Mouse (Mus musculus): ENCODE data around the gene Chchd1. TPM values are rescaled to one million over a fixed set of nuclear protein-coding genes. Genes with fewer than 3 reads are reported as not detected.
A peak's percentile ranks its signal among the peaks of the same experiment; 100 is the strongest.

Gene Chchd1
- polyA plus RNA-seq, 1 experiment from 2014 or later, result 188 TPM

DNA sequence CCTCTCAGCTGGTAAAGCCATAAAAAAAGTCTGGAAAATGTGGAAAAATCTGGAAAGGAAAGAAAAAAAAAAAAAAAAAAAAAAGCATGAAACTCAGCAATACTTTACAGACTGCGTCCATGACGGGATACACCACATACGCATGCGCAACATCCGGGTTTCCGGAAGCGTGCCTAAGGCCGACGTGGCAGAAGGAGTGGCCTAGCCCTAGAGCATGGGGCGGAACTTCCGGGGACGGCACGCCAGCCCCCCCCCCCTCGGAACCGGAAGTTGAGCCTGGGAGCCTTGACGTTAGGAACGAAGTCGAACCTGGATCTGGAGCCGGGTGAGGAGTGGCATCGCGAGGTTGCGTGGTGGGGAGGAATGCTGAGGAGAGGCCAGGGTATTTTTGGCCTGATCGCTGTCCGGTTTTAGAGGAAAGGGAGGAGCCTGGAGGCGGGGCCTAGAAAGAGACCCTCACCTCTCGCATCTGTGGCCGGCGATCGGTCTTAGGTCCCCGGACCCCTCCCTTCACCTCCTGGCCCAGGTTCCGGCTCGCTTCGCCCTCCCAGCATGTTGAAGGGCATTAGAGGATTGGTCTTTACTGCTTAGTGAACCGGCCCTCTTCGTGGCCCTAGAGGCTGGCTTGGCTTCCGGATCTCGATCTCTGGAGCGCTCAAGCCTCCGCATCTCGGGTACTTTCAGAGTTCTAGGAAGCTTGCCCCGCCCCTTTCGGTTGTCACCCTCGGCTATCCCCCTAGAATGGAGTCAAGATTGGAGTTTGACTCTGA, 28.6 kb upstream of the Chchd1 start, which contains the start of gene Sec24c:
TSS of gene Sec24c (plus strand) at position 245 of the 770 bp plus-strand sequence.
- H3K36me3 ChIP-seq (ENCODE audit: control insufficient read depth, insufficient read depth, low read length), result peaks cover 31% of the 10 kb centered on the region
- H3K27ac ChIP-seq (replicated peaks; ENCODE audit: low read depth, low read length), result peak within 1 kb of the TSS; percentile 82
- H3K27me3 ChIP-seq (ENCODE audit: control insufficient read depth, insufficient read depth, low read length), result no peaks in the 10 kb centered on the region
- ATAC-seq (ENCODE audit: low FRiP score, low TSS enrichment), result peak; percentile 98
- under 1% methylated on average over 43 of the region's 43 CpGs for WGBS
- H3K4me2 ChIP-seq (ENCODE audit: low read length), result peak within 1 kb of the TSS; percentile 76
- no peaks in the 10 kb centered on the region for H3K9me3 ChIP-seq (ENCODE audit: control insufficient read depth, low read length)
- peaks cover 16% of the 10 kb centered on the region for H3K4me1 ChIP-seq (ENCODE audit: control insufficient read depth, insufficient read depth, low read length)
- peak within 1 kb of the TSS; percentile 89 for H3K4me3 ChIP-seq (replicated peaks; ENCODE audit: low read depth, low read length)
- peak; percentile 100 for DNase-seq
- peak within 1 kb of the TSS; percentile 74 for H3K9ac ChIP-seq (replicated peaks; ENCODE audit: low read length)

DNA sequence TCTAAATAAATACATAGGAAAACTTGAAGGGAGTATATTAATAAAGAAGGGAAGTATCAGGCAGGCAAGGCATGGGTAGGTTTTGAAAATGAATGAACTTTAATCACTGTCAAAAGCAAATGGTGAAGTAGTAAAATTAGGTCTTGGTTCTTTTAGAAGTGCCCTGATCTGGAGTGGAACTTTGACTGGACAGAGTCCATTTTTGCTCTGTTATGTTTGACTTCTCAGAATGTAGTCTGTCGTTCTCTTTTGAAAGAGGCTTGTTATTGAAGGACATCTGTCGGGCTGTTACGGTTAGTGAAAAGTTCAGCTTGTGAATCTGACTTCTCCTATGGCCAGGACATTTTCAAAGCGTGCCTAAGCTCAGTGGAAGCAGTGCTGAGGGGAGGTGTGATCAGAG, 24.9 kb upstream of the Chchd1 start:
- Histone ChIP-seq H3K4me3 (replicated peaks; ENCODE audit: low read depth, low read length) (no peak overlapping the region), H3K9ac (replicated peaks; ENCODE audit: low read length) (no peak overlapping the region)
- no peak for ATAC-seq (ENCODE audit: low FRiP score, low TSS enrichment)

DNA sequence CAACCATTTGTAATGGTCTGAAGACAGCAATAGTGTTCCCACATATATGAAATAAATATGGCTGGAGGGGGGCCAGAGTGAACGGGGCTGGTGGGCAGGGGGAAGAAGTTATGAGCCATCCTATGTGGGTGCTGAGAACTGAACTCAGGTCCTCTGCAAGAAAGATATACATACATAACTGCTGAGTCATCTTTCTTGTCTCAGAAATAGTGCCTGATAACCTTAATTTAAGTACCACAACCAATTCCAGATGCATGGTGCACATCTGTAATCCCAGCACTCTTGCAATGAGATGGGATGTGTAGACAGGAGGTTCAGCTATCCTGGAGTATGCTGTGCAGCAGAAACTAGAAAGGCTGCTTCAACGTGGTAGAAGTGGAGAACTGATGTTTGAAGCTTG, 21.1 kb upstream of the Chchd1 start:
- no peak overlapping the region for H3K27ac ChIP-seq (replicated peaks; ENCODE audit: low read depth, low read length)
- no peaks in the 10 kb centered on the region for H3K27me3 ChIP-seq (ENCODE audit: control insufficient read depth, insufficient read depth, low read length)
- H3K4me3 ChIP-seq (replicated peaks; ENCODE audit: low read depth, low read length), result no peak overlapping the region
- WGBS, result 89% methylated on average over 2 of the region's 2 CpGs
- ATAC-seq (ENCODE audit: low FRiP score, low TSS enrichment) (no peak), DNase-seq (no peak)
- no peak overlapping the region for H3K9ac ChIP-seq (replicated peaks; ENCODE audit: low read length)
- H3K36me3 ChIP-seq (ENCODE audit: control insufficient read depth, insufficient read depth, low read length), result peaks cover 96% of the 10 kb centered on the region
- no peaks in the 10 kb centered on the region for H3K4me1 ChIP-seq (ENCODE audit: control insufficient read depth, insufficient read depth, low read length)
- H3K4me2 ChIP-seq (ENCODE audit: low read length), result no peak overlapping the region
- no peaks in the 10 kb centered on the region for H3K9me3 ChIP-seq (ENCODE audit: control insufficient read depth, low read length)

More for the DNA sequence above, 24.9 kb upstream of the Chchd1 start:
- no peak overlapping the region for H3K27ac ChIP-seq (replicated peaks; ENCODE audit: low read depth, low read length)
- H3K4me1 ChIP-seq (ENCODE audit: control insufficient read depth, insufficient read depth, low read length), result peaks cover 16% of the 10 kb centered on the region
- 91% methylated on average over 4 of the region's 4 CpGs for WGBS
- no peaks in the 10 kb centered on the region for H3K9me3 ChIP-seq (ENCODE audit: control insufficient read depth, low read length)
- H3K4me2 ChIP-seq (ENCODE audit: low read length), result no peak overlapping the region
- H3K27me3 ChIP-seq (ENCODE audit: control insufficient read depth, insufficient read depth, low read length), result no peaks in the 10 kb centered on the region
- H3K36me3 ChIP-seq (ENCODE audit: control insufficient read depth, insufficient read depth, low read length), result peaks cover 67% of the 10 kb centered on the region
- DNase-seq, result no peak

DNA sequence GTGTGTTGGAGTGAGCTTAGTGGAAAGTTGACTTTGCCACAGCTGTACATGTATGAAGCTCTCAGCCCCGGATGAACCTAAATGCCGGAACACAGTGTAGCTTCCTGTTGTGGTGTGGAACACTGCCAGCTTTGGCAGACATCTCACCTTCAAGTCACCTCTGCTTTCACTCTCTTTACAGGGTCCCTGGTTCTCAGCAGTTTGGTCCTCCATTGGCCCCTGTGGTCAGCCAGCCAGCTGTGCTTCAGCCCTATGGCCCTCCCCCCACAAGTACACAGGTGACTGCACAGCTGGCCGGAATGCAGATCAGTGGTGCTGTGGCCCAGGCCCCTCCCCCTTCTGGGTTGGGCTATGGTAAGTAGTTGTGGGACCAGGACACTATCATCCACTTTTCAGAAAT, 20.3 kb upstream of the Chchd1 start:
- 81% methylated on average over 3 of the region's 3 CpGs for WGBS
- Histone ChIP-seq H3K9ac (replicated peaks; ENCODE audit: low read length) (no peak overlapping the region), H3K4me2 (ENCODE audit: low read length) (no peak overlapping the region), H3K4me3 (replicated peaks; ENCODE audit: low read depth, low read length) (no peak overlapping the region), H3K4me1 (ENCODE audit: control insufficient read depth, insufficient read depth, low read length) (no peaks in the 10 kb centered on the region), H3K27ac (replicated peaks; ENCODE audit: low read depth, low read length) (no peak overlapping the region), H3K9me3 (ENCODE audit: control insufficient read depth, low read length) (no peaks in the 10 kb centered on the region), H3K36me3 (ENCODE audit: control insufficient read depth, insufficient read depth, low read length) (peaks cover 99% of the 10 kb centered on the region), H3K27me3 (ENCODE audit: control insufficient read depth, insufficient read depth, low read length) (no peaks in the 10 kb centered on the region)
- no peak for DNase-seq
- ATAC-seq (ENCODE audit: low FRiP score, low TSS enrichment), result no peak

DNA sequence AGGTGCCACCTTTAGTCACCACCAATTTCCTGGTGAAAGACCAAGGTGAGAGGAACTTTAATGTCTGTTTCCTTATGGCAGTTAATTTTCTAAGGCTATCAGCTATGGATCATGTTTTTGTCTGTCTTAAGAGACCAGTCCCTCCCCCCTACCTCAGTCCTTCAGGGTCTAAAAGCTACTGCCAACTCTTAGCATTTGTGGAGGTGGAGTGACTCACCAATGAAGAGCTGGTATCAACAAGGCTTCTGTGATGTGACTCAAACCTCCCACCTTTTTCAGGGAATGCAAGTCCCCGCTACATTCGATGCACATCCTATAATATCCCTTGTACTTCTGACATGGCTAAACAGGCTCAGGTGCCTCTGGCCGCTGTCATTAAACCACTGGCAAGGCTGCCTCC, 16.2 kb upstream of the Chchd1 start:
- DNase-seq, result no peak
- WGBS, result 93% methylated on average over 3 of the region's 3 CpGs

DNA sequence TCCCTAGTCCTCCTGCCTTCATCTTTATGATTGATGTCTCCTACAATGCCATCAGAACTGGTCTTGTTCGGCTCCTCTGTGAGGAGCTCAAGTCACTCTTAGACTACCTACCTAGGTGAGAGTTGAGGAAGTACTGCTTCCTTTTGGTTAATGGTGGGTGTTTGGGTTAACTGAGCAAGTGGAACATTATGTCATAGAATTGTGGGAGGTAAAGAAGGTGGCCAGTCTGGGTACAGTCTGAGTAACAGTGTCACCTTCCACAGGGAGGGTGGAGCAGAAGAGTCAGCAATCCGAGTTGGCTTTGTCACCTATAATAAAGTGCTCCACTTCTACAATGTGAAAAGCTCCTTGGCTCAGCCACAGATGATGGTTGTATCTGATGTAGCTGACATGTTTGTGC, 13.8 kb upstream of the Chchd1 start:
- DNase-seq, result no peak
- no peaks in the 10 kb centered on the region for H3K4me1 ChIP-seq (ENCODE audit: control insufficient read depth, insufficient read depth, low read length)
- no peak overlapping the region for H3K4me3 ChIP-seq (replicated peaks; ENCODE audit: low read depth, low read length)
- H3K27me3 ChIP-seq (ENCODE audit: control insufficient read depth, insufficient read depth, low read length), result no peaks in the 10 kb centered on the region
- no peaks in the 10 kb centered on the region for H3K9me3 ChIP-seq (ENCODE audit: control insufficient read depth, low read length)
- no peak for ATAC-seq (ENCODE audit: low FRiP score, low TSS enrichment)
- no peak overlapping the region for H3K27ac ChIP-seq (replicated peaks; ENCODE audit: low read depth, low read length)
- no peak overlapping the region for H3K4me2 ChIP-seq (ENCODE audit: low read length)
- H3K9ac ChIP-seq (replicated peaks; ENCODE audit: low read length), result no peak overlapping the region
- WGBS, result 96% methylated on average over 2 of the region's 2 CpGs
- H3K36me3 ChIP-seq (ENCODE audit: control insufficient read depth, insufficient read depth, low read length), result peaks cover 99% of the 10 kb centered on the region

More for the DNA sequence above, 16.2 kb upstream of the Chchd1 start:
- no peak for ATAC-seq (ENCODE audit: low FRiP score, low TSS enrichment)
- Histone ChIP-seq H3K27me3 (ENCODE audit: control insufficient read depth, insufficient read depth, low read length) (no peaks in the 10 kb centered on the region), H3K9ac (replicated peaks; ENCODE audit: low read length) (no peak overlapping the region), H3K9me3 (ENCODE audit: control insufficient read depth, low read length) (no peaks in the 10 kb centered on the region), H3K27ac (replicated peaks; ENCODE audit: low read depth, low read length) (no peak overlapping the region), H3K36me3 (ENCODE audit: control insufficient read depth, insufficient read depth, low read length) (peaks cover 99% of the 10 kb centered on the region), H3K4me3 (replicated peaks; ENCODE audit: low read depth, low read length) (no peak overlapping the region), H3K4me2 (ENCODE audit: low read length) (no peak overlapping the region), H3K4me1 (ENCODE audit: control insufficient read depth, insufficient read depth, low read length) (no peaks in the 10 kb centered on the region)

DNA sequence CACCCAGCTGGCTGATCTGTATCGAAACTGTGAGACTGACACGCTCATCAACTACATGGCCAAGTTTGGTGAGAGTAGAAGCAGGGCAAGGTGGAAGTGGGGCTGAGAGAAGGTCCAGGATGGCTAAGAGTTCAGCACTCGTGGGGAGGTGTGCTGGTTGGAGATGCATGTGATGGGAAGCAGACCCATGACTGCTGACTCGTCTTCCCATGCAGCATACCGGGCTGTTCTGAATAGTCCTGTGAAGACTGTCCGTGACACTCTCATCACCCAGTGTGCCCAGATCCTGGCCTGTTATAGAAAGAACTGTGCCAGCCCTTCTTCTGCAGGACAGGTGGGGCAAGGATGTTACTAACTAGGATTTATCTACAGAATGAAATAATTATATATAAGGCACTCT, 11.0 kb upstream of the Chchd1 start:
- H3K4me2 ChIP-seq (ENCODE audit: low read length), result no peak overlapping the region
- DNase-seq, result no peak
- no peaks in the 10 kb centered on the region for H3K27me3 ChIP-seq (ENCODE audit: control insufficient read depth, insufficient read depth, low read length)
- H3K36me3 ChIP-seq (ENCODE audit: control insufficient read depth, insufficient read depth, low read length), result peaks cover 76% of the 10 kb centered on the region
- H3K9ac ChIP-seq (replicated peaks; ENCODE audit: low read length), result no peak overlapping the region
- no peak overlapping the region for H3K27ac ChIP-seq (replicated peaks; ENCODE audit: low read depth, low read length)
- H3K4me3 ChIP-seq (replicated peaks; ENCODE audit: low read depth, low read length), result no peak overlapping the region
- no peak for ATAC-seq (ENCODE audit: low FRiP score, low TSS enrichment)
- no peaks in the 10 kb centered on the region for H3K9me3 ChIP-seq (ENCODE audit: control insufficient read depth, low read length)
- peaks cover 15% of the 10 kb centered on the region for H3K4me1 ChIP-seq (ENCODE audit: control insufficient read depth, insufficient read depth, low read length)
- 97% methylated on average over 6 of the region's 6 CpGs for WGBS

DNA sequence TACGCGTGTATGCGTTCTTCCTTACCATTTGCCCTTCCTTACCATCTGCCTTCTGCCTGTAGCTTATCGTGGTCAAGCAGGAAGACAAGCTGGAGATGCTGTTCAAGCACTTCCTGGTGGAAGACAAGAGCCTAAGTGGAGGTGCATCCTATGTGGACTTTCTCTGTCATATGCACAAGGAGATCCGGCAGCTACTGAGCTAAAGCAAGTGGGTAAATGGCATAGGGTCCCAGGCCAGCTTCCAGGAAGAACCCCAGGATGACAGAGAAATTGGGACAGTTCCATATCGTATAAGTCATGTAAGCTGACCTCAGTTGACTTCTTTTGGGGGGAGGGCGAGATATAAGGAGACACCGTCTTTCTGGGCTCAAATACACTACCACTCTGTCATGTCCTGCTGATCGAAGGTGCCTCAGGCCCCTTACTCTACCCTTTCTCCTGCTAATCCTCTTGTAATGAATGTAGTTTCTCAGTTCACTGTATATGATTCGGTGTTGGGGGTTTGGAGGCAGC, 9.2 kb upstream of the Chchd1 start:
- Histone ChIP-seq H3K4me2 (ENCODE audit: low read length) (no peak overlapping the region), H3K9ac (replicated peaks; ENCODE audit: low read length) (no peak overlapping the region), H3K27me3 (ENCODE audit: control insufficient read depth, insufficient read depth, low read length) (no peaks in the 10 kb centered on the region), H3K9me3 (ENCODE audit: control insufficient read depth, low read length) (no peaks in the 10 kb centered on the region), H3K27ac (replicated peaks; ENCODE audit: low read depth, low read length) (no peak overlapping the region), H3K4me3 (replicated peaks; ENCODE audit: low read depth, low read length) (no peak overlapping the region), H3K36me3 (ENCODE audit: control insufficient read depth, insufficient read depth, low read length) (peaks cover 60% of the 10 kb centered on the region), H3K4me1 (ENCODE audit: control insufficient read depth, insufficient read depth, low read length) (peaks cover 34% of the 10 kb centered on the region)
- no peak for ATAC-seq (ENCODE audit: low FRiP score, low TSS enrichment)
- DNase-seq, result no peak
- WGBS, result 97% methylated on average over 10 of the region's 10 CpGs
